9 mouse cellular contexts compared by ENCODE assay signal in the genomic region with DNA sequence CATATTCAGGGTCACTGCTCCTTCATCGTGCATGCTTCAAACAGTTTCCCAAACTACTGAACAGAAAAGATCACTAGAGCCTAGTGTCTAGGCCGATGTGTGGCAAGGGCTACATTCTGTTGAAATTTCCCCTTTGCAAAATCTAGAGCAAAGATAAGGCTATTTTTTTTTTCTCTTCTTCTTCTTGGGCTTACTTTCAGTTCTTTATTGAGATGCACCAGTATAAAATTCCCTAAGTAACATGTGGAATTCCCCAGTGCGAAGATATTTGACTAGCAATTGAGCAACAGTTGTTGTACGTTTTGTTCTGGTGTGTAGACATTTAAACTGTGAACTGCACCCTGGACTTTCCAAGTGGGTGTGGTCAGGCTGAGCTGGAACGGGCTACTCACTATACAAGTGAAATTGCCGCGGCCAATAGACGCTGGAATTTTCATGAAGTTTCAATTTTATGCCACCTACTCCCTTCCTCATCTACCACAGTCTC. TPM values are rescaled to one million over a fixed set of nuclear protein-coding genes. Genes with fewer than 3 reads are reported as not detected.
DNase-seq lines count a peak whose midpoint lies in the region; ATAC-seq lines count a peak whose summit lies in the region.
"Had no signal": no experiment of that assay in that cellular context is flagged by ENCODE, and none has a peak within 500 bp of the region (broad histone marks: within the 10 kb centered on the region; RNA-seq: fewer than 3 reads in every experiment).

No protein-coding gene starts in this region.

- intact Hi-C loops in heart, postnatal 25 days (cut with DNase I) = no loop called here

- no peak for ATAC-seq in forebrain, embryonic 16.5 days

- H3K27ac ChIP-seq in forebrain, embryonic 16.5 days (ENCODE audit: low read length) = no peak overlapping the region
- H3K27ac ChIP-seq: neural tube, embryonic 12.5 days had no signal

- H3K9me3 ChIP-seq in forebrain, embryonic 16.5 days (ENCODE audit: control insufficient read depth, low read length) = no peaks in the 10 kb centered on the region
- H3K9me3 ChIP-seq: neural tube, embryonic 12.5 days had no signal

- H3K9ac ChIP-seq in forebrain, embryonic 16.5 days (replicated peaks; ENCODE audit: low read depth, low read length) = no peak overlapping the region
- H3K9ac ChIP-seq: neural tube, embryonic 12.5 days had no signal

- H3K4me3 ChIP-seq in forebrain, embryonic 16.5 days (replicated peaks; ENCODE audit: low read length) = no peak overlapping the region
- H3K4me3 ChIP-seq: neural tube, embryonic 12.5 days had no signal

- WGBS in forebrain, embryonic 16.5 days = 83% methylated on average over 8 of the region's 8 CpGs

- no peaks in the 10 kb centered on the region for H3K27me3 ChIP-seq in forebrain, embryonic 16.5 days (replicated peaks; ENCODE audit: control insufficient read depth, insufficient read depth, low read length)
- H3K27me3 ChIP-seq: neural tube, embryonic 12.5 days had no signal

- H3K4me1 ChIP-seq in forebrain, embryonic 16.5 days (replicated peaks; ENCODE audit: control insufficient read depth, insufficient read depth, low read length) = peaks cover 3% of the 10 kb centered on the region; the same call in 1 of the 2 replicates

- DNase-seq in CD4-positive, CD25-positive, alpha-beta regulatory T cell, adult 2 months (ENCODE audit: low read depth, low spot score) = peak; percentile 83
- peak; percentile 33 for DNase-seq in ZHBTc4 (ENCODE audit: low read depth, low spot score)
- DNase-seq in heart, postnatal 25 days (ENCODE audit: low spot score) = peak; percentile 35
- peak; percentile 89 for DNase-seq in lung, postnatal 36 days
- no peak for DNase-seq in right cerebral cortex, postnatal 25 days
- DNase-seq in cerebellum, adult 9-11 months = no peak
- no peak for DNase-seq in frontal cortex, adult 2 months (ENCODE audit: extremely low spot score in 1 of 2, low spot score in 1 of 2)

- no peaks in the 10 kb centered on the region for H3K36me3 ChIP-seq in forebrain, embryonic 16.5 days (ENCODE audit: control insufficient read depth, insufficient read depth)

- H3K4me2 ChIP-seq in forebrain, embryonic 16.5 days (ENCODE audit: low read length) = no peak overlapping the region
- H3K4me2 ChIP-seq: neural tube, embryonic 12.5 days had no signal

RNA-seq across cellular contexts. Expression of a gene that starts 6.2 kb away (rescaled TPM):
- 1 to 10 TPM; 1.7 to 3.2 TPM for total RNA-seq in heart, postnatal 25 days (2021)
- polyA plus RNA-seq in forebrain, embryonic 16.5 days (2015; fragmentation: Nextera tagmentation; extraction: Ambion mirVana) = 2.5 and 2.9 TPM in 2 replicates
- polyA plus RNA-seq in frontal cortex, adult 2 months (2012; rRNA removed) = 2.4 and 3.1 TPM in 2 replicates

Comparison
In these comparisons a context has a peak if more than half of its experiments do, and no peak if none do; other contexts are left out.
1. DNase-seq: peak in CD4-positive, CD25-positive, alpha-beta regulatory T cell, adult 2 months (single experiment), ZHBTc4 (single experiment), heart, postnatal 25 days (single experiment) and lung, postnatal 36 days (single experiment); none in right cerebral cortex, postnatal 25 days (single experiment), cerebellum, adult 9-11 months (single experiment) and frontal cortex, adult 2 months (0 of 2).